Mouse (Mus musculus) intestine, postnatal 0 days (tissue): ENCODE measurements around the gene Mfsd4a. TPM values are rescaled to one million over a fixed set of nuclear protein-coding genes. Genes with fewer than 3 reads are reported as not detected.
A peak's percentile ranks its signal among the peaks of the same experiment; 100 is the strongest.

Experiments used
- ATAC-seq: fragments of 200-750 bp; cut with Nextera tagmentation; 2 replicates; pipeline ENCODE4 v1.8.0; 2017; ENCODE audit warnings: mild to moderate bottlenecking, moderate TSS enrichment, moderate library complexity
- H3K27ac ChIP-seq: fragments of 300-500 bp; sonication (generic); 2 replicates; pipeline ENCODE4 v1.5.1; 2014; ENCODE audit warnings: mild to moderate bottlenecking, low read depth, low read length, moderate library complexity
- H3K27me3 ChIP-seq: fragments of 300-500 bp; sonication (generic); replicated peaks from 2 replicates; pipeline ENCODE4 v1.6.1; 2014; ENCODE audit warnings: low read length, mixed read lengths; ENCODE audit not compliant: control insufficient read depth, insufficient read depth
- H3K36me3 ChIP-seq: fragments of 300-500 bp; sonication (generic); 2 replicates; pipeline ENCODE4 v1.6.1; 2014; ENCODE audit warnings: mild to moderate bottlenecking, moderate library complexity; ENCODE audit not compliant: control insufficient read depth, insufficient read depth
- H3K4me1 ChIP-seq: fragments of 300-500 bp; sonication (generic); replicated peaks from 2 replicates; pipeline ENCODE4 v1.6.1; 2014; ENCODE audit warnings: antibody characterized with exemption, low read length, mixed read lengths; ENCODE audit not compliant: control insufficient read depth, insufficient read depth
- H3K4me2 ChIP-seq: fragments of 300-500 bp; sonication (generic); replicated peaks from 2 replicates; pipeline ENCODE4 v1.6.1; 2014; ENCODE audit warnings: low read depth, mild to moderate bottlenecking, moderate library complexity
- H3K4me3 ChIP-seq: fragments of 300-500 bp; sonication (generic); 2 replicates; pipeline ENCODE4 v1.5.1; 2014; ENCODE audit warnings: low read depth, low read length
- H3K9ac ChIP-seq: fragments of 300-500 bp; sonication (generic); 2 replicates; pipeline ENCODE4 v1.6.1; 2014; ENCODE audit warnings: mild to moderate bottlenecking, low read depth, low read length
- H3K9me3 ChIP-seq: fragments of 300-500 bp; sonication (generic); 2 replicates; pipeline ENCODE4 v1.6.1; 2016; ENCODE audit warnings: mixed run types; ENCODE audit not compliant: control insufficient read depth
- CTCF ChIP-seq: sonication (generic); IDR thresholded peaks from 2 replicates; pipeline ENCODE4 v1.5.1; 2016; ENCODE audit warnings: low read depth, mild to moderate bottlenecking, control low read depth, antibody characterized with exemption, moderate library complexity
- WGBS: fragments of 180-500 bp; shearing (Covaris S2); extraction: QIAGEN DNeasy Blood & Tissue Kit; methylation state at CpG from one replicate; pipeline ENCODE4 v1.1.7; 2014; 5-methylcytosine and 5-hydroxymethylcytosine counted together
- polyA plus RNA-seq: library from polyadenylated mRNA; unstranded; fragments of >200 nt; fragmentation: Nextera tagmentation; extraction: Ambion mirVana; gene quantifications from 2 replicates; pipeline ENCODE4 v1.2.1, GENCODE M21; 2015

Gene Mfsd4a
- polyA plus RNA-seq, 1 experiment from 2014 or later, result 6.1 TPM

GRCm38 (mm10) chr1:132016691-132017090 is 51.2 kb downstream of the Mfsd4a start:
- H3K36me3 ChIP-seq, result peaks cover 60% of the 10 kb centered on the region
- no peak for ATAC-seq
- no peaks in the 10 kb centered on the region for H3K9me3 ChIP-seq
- no peak overlapping the region for H3K27ac ChIP-seq
- H3K4me3 ChIP-seq, result no peak overlapping the region
- 81% methylated on average over 1 of the region's 1 CpGs for WGBS
- no peak overlapping the region for H3K4me2 ChIP-seq
- H3K4me1 ChIP-seq, result no peaks in the 10 kb centered on the region
- TF ChIP-seq CTCF, result no peak
- no peaks in the 10 kb centered on the region for H3K27me3 ChIP-seq
- no peak overlapping the region for H3K9ac ChIP-seq

GRCm38 (mm10) chr1:132014800-132015199 is 53.1 kb downstream of the Mfsd4a start:
- H3K27ac ChIP-seq, result no peak overlapping the region
- H3K4me2 ChIP-seq, result no peak overlapping the region
- no peak overlapping the region for H3K4me3 ChIP-seq
- peaks cover 45% of the 10 kb centered on the region for H3K36me3 ChIP-seq
- no peaks in the 10 kb centered on the region for H3K27me3 ChIP-seq
- H3K9me3 ChIP-seq, result no peaks in the 10 kb centered on the region
- peak; percentile 47 for TF ChIP-seq CTCF
- 0 out of 2 replicates have a peak, but pooled peaks cover under 1% of the 10 kb centered on the region for H3K4me1 ChIP-seq
- ATAC-seq, result no peak
- WGBS, result 91% methylated on average over 1 of the region's 1 CpGs
- H3K9ac ChIP-seq, result no peak overlapping the region

- H3K4me3 ChIP-seq, result no peak overlapping the region
- no peaks in the 10 kb centered on the region for H3K27me3 ChIP-seq
- WGBS, result 86% methylated on average over 8 of the region's 8 CpGs
- ATAC-seq, result no peak
- H3K4me1 ChIP-seq, result 0 out of 2 replicates have a peak, but pooled peaks cover 4% of the 10 kb centered on the region
- no peak for TF ChIP-seq CTCF
- no peak overlapping the region for H3K9ac ChIP-seq
- no peaks in the 10 kb centered on the region for H3K9me3 ChIP-seq
- H3K36me3 ChIP-seq, result peaks cover 27% of the 10 kb centered on the region
- H3K27ac ChIP-seq, result no peak overlapping the region
- no peak overlapping the region for H3K4me2 ChIP-seq
Measured at GRCm38 (mm10) chr1:132012861-132013260, 55.0 kb downstream of the Mfsd4a start.

- H3K36me3 ChIP-seq, result peaks cover 21% of the 10 kb centered on the region
- no peak overlapping the region for H3K27ac ChIP-seq
- no peak overlapping the region for H3K4me3 ChIP-seq
- no peak for ATAC-seq
- H3K9ac ChIP-seq, result no peak overlapping the region
- TF ChIP-seq CTCF, result no peak
- 0 out of 2 replicates have a peak, but pooled peaks cover 4% of the 10 kb centered on the region for H3K4me1 ChIP-seq
- 66% methylated on average over 2 of the region's 2 CpGs for WGBS
- no peaks in the 10 kb centered on the region for H3K27me3 ChIP-seq
- H3K4me2 ChIP-seq, result no peak overlapping the region
- H3K9me3 ChIP-seq, result no peaks in the 10 kb centered on the region
Measured at GRCm38 (mm10) chr1:132011785-132012184, 56.1 kb downstream of the Mfsd4a start.

GRCm38 (mm10) chr1:132010632-132011501 is 57.0 kb downstream of the Mfsd4a start:
- Histone ChIP-seq H3K4me3 (no peak overlapping the region), H3K9me3 (no peaks in the 10 kb centered on the region), H3K4me1 (peaks cover 10% of the 10 kb centered on the region), H3K36me3 (peaks cover 16% of the 10 kb centered on the region), H3K4me2 (no peak overlapping the region), H3K27me3 (no peaks in the 10 kb centered on the region), H3K27ac (no peak overlapping the region), H3K9ac (no peak overlapping the region)
- no peak for ATAC-seq
- 72% methylated on average over 17 of the region's 17 CpGs for WGBS
- no peak for TF ChIP-seq CTCF

GRCm38 (mm10) chr1:132008881-132009644 is 58.8 kb downstream of the Mfsd4a start:
- WGBS, result 35% methylated on average over 8 of the region's 8 CpGs
- TF ChIP-seq CTCF, result no peak
- Histone ChIP-seq H3K4me2 (peak overlapping the region; percentile 74), H3K27me3 (no peaks in the 10 kb centered on the region), H3K27ac (peak overlapping the region; percentile 100; the same call in 1 of the 2 replicates), H3K36me3 (no peaks in the 10 kb centered on the region), H3K4me3 (peak overlapping the region; percentile 70), H3K4me1 (peaks cover 11% of the 10 kb centered on the region), H3K9me3 (no peaks in the 10 kb centered on the region), H3K9ac (peak overlapping the region; percentile 99)
- no peak for ATAC-seq
